Comparison of ENCODE assay signal across 21 mouse cellular contexts in genomic region chr5:6329611-6330010, GRCm38 (mm10).
"Had no signal": no experiment of that assay in that cellular context is flagged by ENCODE, and none has a peak within 500 bp of the region (broad histone marks: within the 10 kb centered on the region; RNA-seq: fewer than 3 reads in every experiment).

No protein-coding gene starts in this region.

- DNase-seq: kidney, adult 9 months; kidney, postnatal 14 days; kidney, postnatal 4 days; liver; lung, adult 18-20 months; lung, postnatal 10 days; lung, postnatal 36 days; retina, postnatal 1 day; right cerebral cortex, postnatal 25 days; thymus, adult 18-20 months; thymus, postnatal 36 days had no signal

- H3K4me2 ChIP-seq: limb, embryonic 13.5 days; liver, embryonic 12.5 days; liver, embryonic 15.5 days; lung, embryonic 15.5 days; midbrain, embryonic 13.5 days had no signal

- ATAC-seq: liver, embryonic 12.5 days; midbrain, embryonic 13.5 days; midbrain, embryonic 16.5 days had no signal

- H3K27ac ChIP-seq: limb, embryonic 10.5 days; limb, embryonic 13.5 days; liver, embryonic 12.5 days; liver, embryonic 15.5 days; lung, embryonic 15.5 days; midbrain, embryonic 10.5 days; midbrain, embryonic 13.5 days had no signal

- H3K9me3 ChIP-seq: limb, embryonic 10.5 days; limb, embryonic 13.5 days; liver, embryonic 12.5 days; liver, embryonic 15.5 days; lung, embryonic 15.5 days; megakaryocyte, embryonic 14.5 days; midbrain, embryonic 10.5 days; midbrain, embryonic 13.5 days had no signal

- H3K27me3 ChIP-seq: limb, embryonic 13.5 days; liver, embryonic 12.5 days; liver, embryonic 15.5 days; lung, embryonic 15.5 days; megakaryocyte, embryonic 14.5 days; midbrain, embryonic 13.5 days had no signal

- H3K4me1 ChIP-seq: limb, embryonic 10.5 days; limb, embryonic 13.5 days; liver, embryonic 12.5 days; liver, embryonic 15.5 days; lung, embryonic 15.5 days; megakaryocyte, embryonic 14.5 days; midbrain, embryonic 10.5 days; midbrain, embryonic 13.5 days had no signal

- H3K4me3 ChIP-seq: limb, embryonic 10.5 days; limb, embryonic 13.5 days; liver, embryonic 12.5 days; liver, embryonic 15.5 days; lung, embryonic 15.5 days; megakaryocyte, embryonic 14.5 days; midbrain, embryonic 10.5 days; midbrain, embryonic 13.5 days; myocyte had no signal

- H3K36me3 ChIP-seq: limb, embryonic 10.5 days; limb, embryonic 13.5 days; liver, embryonic 12.5 days; liver, embryonic 15.5 days; lung, embryonic 15.5 days; midbrain, embryonic 10.5 days; midbrain, embryonic 13.5 days had no signal

- H3K9ac ChIP-seq: limb, embryonic 13.5 days; liver, embryonic 12.5 days; liver, embryonic 15.5 days; lung, embryonic 15.5 days; midbrain, embryonic 13.5 days had no signal
